Mouse (Mus musculus) embryonic fibroblast, embryonic 13.5 days (primary cell): Measurements from ENCODE around the gene Cstf1. TPM values are rescaled to one million over a fixed set of nuclear protein-coding genes. Genes with fewer than 3 reads are reported as not detected.

Source experiments
- H3K27ac ChIP-seq: 2 replicates; pipeline ENCODE4 v1.5.1; 2012; ENCODE audit warnings: low read length, control low read depth, inconsistent platforms; ENCODE audit not compliant: insufficient read depth
- H3K4me1 ChIP-seq: 2 replicates; pipeline ENCODE4 v1.6.1; 2011; ENCODE audit warnings: low read length; ENCODE audit not compliant: control insufficient read depth, insufficient read depth
- H3K4me3 ChIP-seq: 2 replicates; pipeline ENCODE4 v1.5.1; 2011; ENCODE audit warnings: mild to moderate bottlenecking, control low read depth, low read length; ENCODE audit not compliant: insufficient read depth
- CTCF ChIP-seq: IDR thresholded peaks from 2 replicates; pipeline ENCODE4 v1.5.1; 2011; ENCODE audit warnings: mild to moderate bottlenecking, control low read depth, low read length, moderate library complexity, borderline replicate concordance; ENCODE audit not compliant: insufficient read depth
- POLR2A ChIP-seq: IDR thresholded peaks from 2 replicates; pipeline ENCODE4 v1.6.1; 2011; ENCODE audit warnings: low read depth, mild to moderate bottlenecking, control low read depth, low read length, moderate library complexity
- polyA plus RNA-seq: library from polyadenylated mRNA; stranded (reverse); fragments of >200 nt; gene quantifications from 2 replicates; pipeline ENCODE4 v1.2.4, GENCODE M21; 2011; ENCODE audit warnings: low read depth; ENCODE audit not compliant: missing spikeins, insufficient read length

Gene Cstf1
- polyA plus RNA-seq, 1 experiment: 30.9 TPM

GRCm38 (mm10) chr2:172394052-172394392 lies 23.5 kb downstream of the Cstf1 start:
- Histone ChIP-seq H3K4me1 (0 out of 2 replicates have a peak, but pooled peaks cover 3% of the 10 kb centered on the region), H3K27ac (no peak overlapping the region), H3K4me3 (no peak overlapping the region)
- TF ChIP-seq CTCF (no peak), POLR2A (no peak)

- Histone ChIP-seq H3K4me3 (no peak overlapping the region), H3K27ac (no peak overlapping the region), H3K4me1 (0 out of 2 replicates have a peak, but pooled peaks cover 3% of the 10 kb centered on the region)
- TF ChIP-seq POLR2A: no peak
- no peak for TF ChIP-seq CTCF
Observed at GRCm38 (mm10) chr2:172394671-172395070, 24.2 kb downstream of the Cstf1 start.

GRCm38 (mm10) chr2:172395961-172396360 lies 25.5 kb downstream of the Cstf1 start:
- TF ChIP-seq POLR2A: no peak
- TF ChIP-seq CTCF: no peak
- H3K4me1 ChIP-seq: 0 out of 2 replicates have a peak, but pooled peaks cover 3% of the 10 kb centered on the region
- no peak overlapping the region for H3K4me3 ChIP-seq
- H3K27ac ChIP-seq: no peak overlapping the region

- Histone ChIP-seq H3K27ac (no peak overlapping the region), H3K4me3 (no peak overlapping the region), H3K4me1 (no peaks in the 10 kb centered on the region)
- TF ChIP-seq POLR2A: no peak
- no peak for TF ChIP-seq CTCF
Observed at GRCm38 (mm10) chr2:172399901-172400300, 29.4 kb downstream of the Cstf1 start.

GRCm38 (mm10) chr2:172401116-172401825 lies 30.8 kb downstream of the Cstf1 start:
- TF ChIP-seq POLR2A (no peak), CTCF (no peak)
- Histone ChIP-seq H3K4me3 (no peak overlapping the region), H3K27ac (no peak overlapping the region), H3K4me1 (no peaks in the 10 kb centered on the region)

GRCm38 (mm10) chr2:172404239-172404638 lies 33.8 kb downstream of the Cstf1 start:
- H3K27ac ChIP-seq: no peak overlapping the region
- no peak for TF ChIP-seq POLR2A
- TF ChIP-seq CTCF: no peak
- H3K4me3 ChIP-seq: no peak overlapping the region
- H3K4me1 ChIP-seq: no peaks in the 10 kb centered on the region

GRCm38 (mm10) chr2:172405011-172405410 lies 34.5 kb downstream of the Cstf1 start:
- Histone ChIP-seq H3K4me3 (no peak overlapping the region), H3K27ac (no peak overlapping the region)
- TF ChIP-seq CTCF: no peak
- no peak for TF ChIP-seq POLR2A

GRCm38 (mm10) chr2:172406173-172406572 lies 35.7 kb downstream of the Cstf1 start:
- Histone ChIP-seq H3K4me1 (no peaks in the 10 kb centered on the region), H3K27ac (no peak overlapping the region), H3K4me3 (no peak overlapping the region)
- TF ChIP-seq POLR2A: no peak
- no peak for TF ChIP-seq CTCF

More at GRCm38 (mm10) chr2:172405011-172405410, 34.5 kb downstream of the Cstf1 start:
- H3K4me1 ChIP-seq: no peaks in the 10 kb centered on the region

GRCm38 (mm10) chr2:172407499-172407898 lies 37.0 kb downstream of the Cstf1 start:
- Histone ChIP-seq H3K4me1 (no peaks in the 10 kb centered on the region), H3K4me3 (no peak overlapping the region), H3K27ac (no peak overlapping the region)
- TF ChIP-seq POLR2A (no peak), CTCF (no peak)

- TF ChIP-seq POLR2A: no peak
- no peak for TF ChIP-seq CTCF
- H3K27ac ChIP-seq: no peak overlapping the region
- H3K4me1 ChIP-seq: peaks cover 5% of the 10 kb centered on the region; the same call in 1 of the 2 replicates
- no peak overlapping the region for H3K4me3 ChIP-seq
Observed at GRCm38 (mm10) chr2:172410686-172411085, 40.2 kb downstream of the Cstf1 start.

- TF ChIP-seq POLR2A (no peak), CTCF (no peak)
- Histone ChIP-seq H3K27ac (no peak overlapping the region), H3K4me1 (peaks cover 5% of the 10 kb centered on the region; the same call in 1 of the 2 replicates)
Observed at GRCm38 (mm10) chr2:172411091-172411490, 40.6 kb downstream of the Cstf1 start.

More at GRCm38 (mm10) chr2:172411091-172411490, 40.6 kb downstream of the Cstf1 start:
- H3K4me3 ChIP-seq: no peak overlapping the region
